Mouse (Mus musculus) frontal cortex, postnatal 10 days (tissue): ENCODE data around the gene Gm20605.
"Not testable (repeated sequence)": the region's sequence is repeated elsewhere in the genome, so short reads cannot be mapped to it uniquely, and the experiment has no call there.

Experiments
- DNase-seq, 2 experiments: peaks; one replicate each; pipeline ENCODE4 v3.0.0; 2022; ENCODE audit warnings: low spot score in 2 of 2, mixed read lengths in 1 of 2

The Gm20605 gene

DNA sequence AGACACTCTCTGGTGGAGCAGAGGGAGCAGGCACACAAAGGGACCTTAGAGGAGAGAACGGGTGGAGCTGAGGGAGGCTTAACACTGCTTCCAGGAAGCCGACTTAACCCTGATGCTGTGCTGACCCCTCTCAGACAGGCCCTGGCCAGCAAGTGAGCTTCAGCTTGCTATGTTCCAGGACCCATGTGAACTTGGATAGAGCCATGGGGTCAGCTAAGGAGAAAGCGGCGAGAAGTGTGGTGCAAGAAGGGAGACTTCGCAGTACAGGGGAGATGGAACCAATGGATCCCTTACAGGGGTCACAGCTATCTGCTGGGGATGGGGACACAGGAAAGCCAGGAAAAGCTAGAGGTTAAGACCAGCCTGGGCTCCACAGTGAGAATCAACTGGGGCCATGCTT is 15.9 kb upstream of the Gm20605 start:
- no peak for DNase-seq

- no peak for DNase-seq
These were observed 15.4 kb upstream of the Gm20605 start, which contains the start of gene Pcolce for GRCm38 (mm10) chr5:137613550-137613949. Gene Pcolce (minus strand): TSS chr5:137613784.

DNA sequence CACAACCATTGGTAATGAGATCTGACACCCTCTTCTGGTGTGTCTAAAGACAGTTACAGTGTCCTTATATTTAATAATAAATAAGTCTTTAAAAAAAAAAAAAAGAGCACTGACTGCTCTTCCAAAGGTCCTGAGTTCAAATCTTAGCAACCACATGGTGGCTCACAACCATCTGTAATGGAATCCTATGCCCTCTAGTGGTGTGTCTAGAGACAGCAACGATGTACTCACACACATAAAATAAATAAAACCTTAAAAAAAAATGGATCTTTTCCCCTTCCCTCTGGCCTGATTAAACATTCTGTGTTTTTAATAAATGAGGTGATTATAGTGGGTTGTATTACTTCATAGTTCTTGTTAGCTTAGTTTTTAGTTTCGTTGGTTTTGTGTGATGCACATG is 14.1 kb upstream of the Gm20605 start:
- not testable (repeated sequence) for DNase-seq

GRCm38 (mm10) chr5:137615347-137615746 is 13.6 kb upstream of the Gm20605 start:
- DNase-seq = no peak

DNA sequence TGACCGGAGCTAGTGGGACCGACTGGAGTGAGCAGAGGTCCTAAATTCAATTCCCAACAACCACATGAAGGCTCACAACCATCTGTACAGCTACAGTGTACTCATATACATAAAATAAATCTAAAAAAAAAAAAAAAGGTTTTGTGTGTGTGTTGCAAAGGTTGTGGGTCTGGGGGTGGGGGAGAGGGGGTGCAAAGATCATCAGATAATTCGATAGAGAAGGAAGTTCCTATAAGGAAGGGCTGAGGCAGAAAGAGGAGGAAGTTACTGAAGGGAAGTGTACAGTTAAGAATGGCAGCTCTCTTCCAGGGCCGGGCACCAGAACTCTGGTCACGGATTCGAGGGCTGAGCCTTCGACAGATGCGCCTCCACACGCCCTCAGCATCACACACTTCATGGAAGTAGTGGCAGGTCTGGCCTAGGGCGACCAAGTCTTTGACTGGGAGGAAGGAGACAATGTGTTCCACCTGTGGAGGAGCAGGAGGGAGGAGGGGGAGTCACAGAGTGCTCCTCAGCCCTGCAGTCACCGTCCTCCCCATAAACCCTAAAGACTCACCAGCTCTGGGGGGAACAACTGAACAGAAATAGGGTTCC is 4.9 kb upstream of the Gm20605 start:
- no peak for DNase-seq

DNA sequence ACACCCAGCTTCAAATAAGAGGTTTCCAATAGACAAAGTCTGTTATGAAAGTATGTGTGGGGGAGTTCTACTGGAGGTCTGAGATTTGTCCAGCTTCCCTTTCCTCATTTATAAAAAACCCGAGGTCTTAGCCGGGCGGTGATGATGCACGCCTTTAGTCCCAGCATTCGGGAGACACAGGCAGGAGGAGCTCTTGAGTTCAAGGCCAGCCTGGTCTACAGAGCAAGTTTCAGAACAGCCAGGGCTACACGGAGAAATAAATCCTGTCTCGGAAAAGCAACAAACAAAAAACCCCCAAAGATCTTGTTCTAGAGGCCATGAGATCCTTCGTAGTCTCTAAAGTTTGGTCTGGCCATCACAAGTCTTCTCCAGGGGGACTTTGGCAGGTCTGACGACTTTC is 984 bp upstream of the Gm20605 start:
- DNase-seq = no peak

- peak in 1 of 2 experiments; percentile 62 for DNase-seq
These were observed 339 bp downstream of the Gm20605 start for GRCm38 (mm10) chr5:137629306-137629721.

GRCm38 (mm10) chr5:137629906-137630545 is 1.1 kb downstream of the Gm20605 start:
- no peak for DNase-seq

- DNase-seq = no peak
These were observed 1.6 kb downstream of the Gm20605 start for GRCm38 (mm10) chr5:137630602-137631001.

DNA sequence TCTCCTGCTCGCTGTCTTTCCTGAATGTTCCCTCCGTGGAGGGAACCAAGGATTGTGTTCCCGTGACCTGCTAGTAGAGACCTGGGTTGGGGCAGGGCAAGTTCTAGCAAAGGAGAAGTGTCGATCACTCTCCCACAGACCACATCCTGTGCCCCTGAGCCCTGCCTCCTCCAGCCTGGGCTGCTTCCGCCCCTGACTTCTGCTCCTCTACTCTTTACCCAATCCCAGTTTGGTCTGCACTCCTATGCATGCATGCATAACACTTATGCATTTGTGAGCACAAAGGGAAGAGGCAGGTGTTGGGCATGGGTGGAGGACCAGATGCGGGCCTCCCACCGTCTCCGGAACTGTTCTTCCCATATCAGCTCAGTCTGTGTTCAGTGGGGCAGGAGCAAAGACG is 2.2 kb downstream of the Gm20605 start:
- no peak for DNase-seq

- DNase-seq = no peak
These were observed 2.6 kb downstream of the Gm20605 start for GRCm38 (mm10) chr5:137631591-137631990.

DNA sequence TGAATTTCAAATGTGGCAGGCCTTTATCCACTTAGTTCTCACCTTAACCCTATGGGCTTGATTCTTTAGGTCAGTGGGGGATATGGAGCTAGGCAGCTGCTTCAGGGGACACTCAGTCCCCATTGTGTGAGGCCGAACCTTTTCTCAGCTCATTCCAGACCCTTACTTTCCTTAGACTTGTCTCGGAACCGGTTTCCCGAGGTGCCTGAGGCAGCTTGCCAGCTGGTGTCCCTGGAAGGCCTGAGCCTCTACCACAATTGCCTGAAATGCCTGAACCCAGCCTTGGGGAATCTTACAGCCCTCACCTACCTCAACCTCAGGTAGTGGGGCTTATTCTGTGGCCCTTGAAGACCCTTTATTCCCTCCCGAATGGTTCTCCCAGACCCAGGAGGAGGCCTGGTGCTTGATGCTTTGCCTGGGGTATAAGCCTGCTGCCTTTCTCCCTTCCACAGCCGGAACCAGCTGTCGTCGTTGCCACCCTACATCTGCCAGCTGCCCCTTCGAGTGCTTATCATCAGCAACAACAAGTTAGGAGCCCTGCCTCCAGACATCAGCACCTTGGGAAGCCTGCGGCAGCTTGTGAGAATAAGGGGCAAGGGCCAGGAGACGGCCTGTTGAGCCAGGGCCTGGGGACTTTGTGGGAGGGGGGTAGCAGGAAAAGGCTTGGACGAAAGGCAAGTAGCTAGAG is 4.6 kb downstream of the Gm20605 start:
- DNase-seq = no peak

DNA sequence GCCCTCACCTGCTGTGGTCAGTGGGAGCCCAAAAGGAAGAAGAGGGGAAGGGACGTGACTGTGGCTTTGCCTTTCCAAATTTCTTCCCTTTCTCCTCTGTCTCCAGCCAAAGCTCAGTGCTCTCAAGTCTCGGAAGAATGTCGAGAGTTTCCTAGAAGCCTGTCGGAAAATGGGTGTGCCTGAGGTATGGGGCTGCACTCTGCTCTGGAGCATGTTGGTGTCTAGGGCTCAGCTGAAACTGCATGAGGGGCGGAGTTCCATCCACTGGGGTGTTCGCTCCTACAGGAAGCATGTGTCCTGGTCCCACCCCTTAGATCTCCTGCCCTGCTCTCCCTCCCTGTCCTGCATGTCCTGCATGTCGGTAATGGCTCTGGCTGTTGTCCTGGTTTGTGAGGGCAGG is 10.5 kb downstream of the Gm20605 start:
- no peak for DNase-seq

DNA sequence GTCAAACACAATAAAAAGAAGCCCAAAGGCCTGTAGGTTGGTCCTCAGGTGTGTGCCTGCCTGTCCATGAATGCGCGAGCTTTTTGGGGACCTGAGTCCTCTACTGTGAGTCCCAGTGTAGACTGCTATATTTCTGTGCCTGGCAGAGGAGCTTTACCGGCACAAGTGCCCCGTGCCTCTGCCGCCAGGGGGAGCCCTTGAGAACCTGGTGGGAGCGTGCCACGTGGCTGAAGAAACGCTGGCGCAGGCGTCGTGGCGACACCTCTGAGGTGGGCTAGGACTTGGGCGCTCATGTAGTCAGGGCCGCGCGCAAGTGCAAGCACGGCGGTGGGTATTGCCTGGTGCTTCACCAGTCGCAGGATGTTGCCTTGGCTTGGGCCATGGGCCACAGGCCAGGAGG is 12.1 kb downstream of the Gm20605 start, which contains the start of gene Sap25:
Gene Sap25 (plus strand): TSS at position 281 of the 400 bp plus-strand sequence.
- no peak for DNase-seq

- DNase-seq = no peak
These were observed 13.9 kb downstream of the Gm20605 start for GRCm38 (mm10) chr5:137642886-137643285.

GRCm38 (mm10) chr5:137644484-137644883 is 15.5 kb downstream of the Gm20605 start:
- DNase-seq = no peak

DNA sequence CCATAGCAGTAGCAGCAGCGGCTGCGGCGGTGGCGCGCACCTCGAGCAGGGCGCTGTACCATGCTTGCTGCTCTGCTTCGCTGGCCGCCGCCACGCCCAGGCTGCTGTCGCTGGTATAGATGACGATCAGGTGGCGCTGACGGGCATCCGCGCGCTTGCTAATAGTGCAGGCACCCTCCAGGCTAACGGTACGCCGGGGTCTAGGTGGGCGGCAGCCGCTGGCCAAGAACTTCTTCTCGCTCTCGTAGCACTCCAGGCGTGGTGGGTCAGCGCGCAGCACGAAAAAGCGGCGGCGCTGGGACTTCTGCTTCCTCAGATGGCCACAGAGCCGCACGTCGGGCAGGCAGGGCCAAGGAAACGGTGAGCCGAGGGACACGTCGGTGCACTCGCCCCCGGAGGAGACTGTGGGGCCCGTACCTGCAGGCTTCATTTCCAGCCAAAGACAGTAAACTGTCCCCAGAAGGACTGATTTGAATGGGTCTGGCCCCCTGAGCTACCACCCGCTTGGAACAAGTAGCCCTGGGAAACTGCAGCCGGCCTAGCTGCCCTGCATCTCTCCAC is 16.2 kb downstream of the Gm20605 start:
- no peak for DNase-seq

GRCm38 (mm10) chr5:137645652-137646091 is 16.7 kb downstream of the Gm20605 start, which contains the start of gene Irs3:
Gene Irs3 (minus strand): TSS chr5:137645714.
- DNase-seq = no peak

DNA sequence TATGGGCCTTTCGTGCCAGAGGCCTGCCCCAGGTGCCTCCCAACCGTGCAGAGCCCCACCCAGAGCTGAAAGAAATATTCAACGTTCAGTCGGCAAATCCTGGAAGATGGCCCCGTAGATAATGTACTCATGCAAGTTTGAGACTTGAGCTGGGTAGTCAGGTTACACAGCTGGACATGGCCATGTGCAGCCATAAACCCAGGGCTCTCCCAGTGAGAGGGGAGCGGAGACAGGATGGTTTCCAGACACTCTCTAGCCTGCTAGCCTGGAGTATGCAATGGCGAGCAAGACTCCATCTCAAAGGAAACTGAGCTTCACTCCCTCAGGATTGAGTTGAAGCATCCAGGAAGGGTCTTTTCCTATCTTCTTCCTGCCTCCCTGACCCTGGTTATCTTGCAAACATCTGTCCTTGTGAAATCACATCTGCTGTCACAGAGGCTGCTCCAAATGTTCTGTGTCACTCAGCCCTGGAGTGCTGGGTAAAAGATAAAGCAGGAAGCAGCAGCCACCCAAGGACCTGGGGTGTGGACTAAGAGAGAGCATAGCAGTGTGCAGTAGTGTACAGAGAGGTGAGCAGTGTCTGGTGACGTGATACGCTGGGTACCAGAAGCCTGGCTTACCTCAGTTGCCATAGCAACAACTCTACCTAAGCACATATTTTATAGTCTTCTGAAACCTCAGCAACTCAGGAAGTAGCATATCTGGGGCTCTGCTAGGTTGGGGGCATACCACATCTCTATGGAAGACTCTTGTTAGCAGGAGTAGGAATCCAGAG is 19.0 kb downstream of the Gm20605 start:
- no peak for DNase-seq

DNA sequence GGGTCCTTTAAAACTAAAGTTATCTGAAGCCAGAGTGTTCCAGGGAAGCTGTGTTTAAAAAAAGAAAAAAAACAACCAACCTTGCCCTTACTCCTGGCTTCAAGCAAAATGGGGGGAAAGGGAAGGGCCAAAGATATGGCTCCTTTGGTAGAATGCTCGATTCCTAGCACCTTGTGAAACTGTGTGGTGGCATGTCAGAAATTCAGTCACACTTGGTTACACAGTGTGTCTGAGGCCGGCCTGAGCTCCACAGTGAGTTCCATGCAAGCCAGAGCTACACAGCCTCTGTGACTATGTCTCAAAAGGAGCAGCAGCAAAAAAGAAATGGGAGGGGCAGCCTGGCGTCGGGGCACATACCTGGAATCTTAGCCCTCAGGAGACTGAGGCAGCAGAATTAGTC is 20.3 kb downstream of the Gm20605 start:
- DNase-seq = no peak

DNA sequence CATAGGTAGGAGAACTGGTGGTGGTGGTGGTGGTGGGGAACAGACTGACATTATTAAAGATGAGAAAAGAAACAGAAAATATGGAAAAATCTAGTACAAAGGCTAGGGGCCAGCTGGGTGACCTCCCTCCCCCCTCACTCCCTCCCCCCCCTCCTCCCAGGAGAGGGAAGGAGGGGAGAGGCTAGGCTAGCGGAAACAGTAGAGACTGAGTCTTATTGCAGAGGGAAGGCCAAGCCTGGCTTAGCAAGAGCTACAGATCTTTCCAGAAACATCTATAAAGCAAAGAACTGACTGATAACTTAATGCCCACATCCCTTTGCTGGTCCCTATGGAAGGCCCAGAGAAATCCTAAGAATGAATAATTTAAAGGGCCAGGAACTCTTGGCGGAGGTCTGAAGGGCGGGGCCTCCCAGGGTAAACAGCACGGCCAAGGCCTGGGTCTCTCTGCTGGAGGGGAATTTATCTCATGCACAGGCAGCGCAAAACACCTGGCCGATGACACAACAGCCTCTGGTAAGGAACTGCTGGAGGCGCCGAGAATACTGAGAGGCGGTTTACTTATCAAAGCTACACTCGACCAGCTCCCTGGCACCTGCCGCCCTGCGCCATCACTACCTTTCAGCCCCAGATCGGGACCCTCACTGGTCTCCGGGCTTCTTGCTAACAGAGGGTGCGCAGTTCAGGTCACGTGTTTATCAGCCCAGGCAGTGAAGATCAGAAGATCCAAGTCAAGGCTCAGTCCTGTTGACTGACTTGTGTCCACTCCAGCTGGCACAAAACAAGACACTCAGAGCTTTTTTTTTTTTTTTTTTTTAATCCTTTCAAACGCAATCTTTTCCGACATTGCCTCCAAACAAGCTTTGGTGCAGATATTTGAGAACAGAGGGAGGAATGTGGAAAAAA is 20.9 kb downstream of the Gm20605 start:
- no peak for DNase-seq
